8 mouse cellular contexts compared by ENCODE assay signal in the genomic region with DNA sequence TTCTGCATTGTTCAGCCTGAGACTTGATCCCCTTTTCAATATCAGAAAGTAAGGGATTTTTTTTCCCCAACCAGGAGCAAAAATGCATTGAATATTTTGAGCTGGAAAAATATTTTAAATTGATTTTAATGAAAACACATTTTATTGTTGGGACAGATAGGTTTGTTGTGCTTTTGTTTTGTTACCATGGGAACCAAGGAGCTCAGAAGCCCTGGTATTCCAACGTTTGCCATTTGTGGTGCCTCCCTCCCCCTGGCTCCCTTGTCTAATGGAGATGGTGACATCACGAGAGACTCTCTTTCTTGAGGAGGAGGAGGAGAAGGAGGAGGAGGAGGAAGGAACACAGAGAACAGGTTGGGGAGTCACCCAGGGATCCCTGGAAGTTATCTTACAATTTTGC.
A peak's percentile ranks its signal among the peaks of the same experiment; 100 is the strongest.
DNase-seq lines count a peak whose midpoint lies in the region; TF ChIP-seq lines count a peak whose summit lies in the region.

No protein-coding gene starts in this region.

- H3K9ac ChIP-seq in heart, adult 2 months (ENCODE audit: low read depth, low read length) = no peak overlapping the region

- peaks cover 35% of the 10 kb centered on the region for H3K4me1 ChIP-seq in heart, adult 2 months (ENCODE audit: control insufficient read depth, insufficient read depth, low read length)
- H3K4me1 ChIP-seq in bone marrow macrophage, adult 2 months (ENCODE audit: control insufficient read depth, insufficient read depth, low read length) = peaks cover 19% of the 10 kb centered on the region

- H3K36me3 ChIP-seq in heart, adult 2 months (ENCODE audit: control insufficient read depth, insufficient read depth, low read length) = peaks cover 76% of the 10 kb centered on the region

- WGBS in heart, adult 2 months = 8% methylated on average over 2 of the region's 2 CpGs

- H3K4me3 ChIP-seq in heart, adult 2 months = no peak overlapping the region
- H3K4me3 ChIP-seq in bone marrow macrophage, adult 2 months (ENCODE audit: insufficient read depth, low read length) = no peak overlapping the region

- peak overlapping the region; percentile 67 for H3K27ac ChIP-seq in heart, adult 2 months
- H3K27ac ChIP-seq in bone marrow macrophage, adult 2 months (ENCODE audit: insufficient read depth, low read depth, low read length) = peak overlapping the region; percentile 96

- TF ChIP-seq POLR2A in heart, adult 2 months (IDR thresholded peaks at IDR 0.05; ENCODE audit: insufficient read depth, low read depth, low read length) = no peak
- no peak for TF ChIP-seq POLR2A in bone marrow macrophage, adult 2 months (IDR thresholded peaks at IDR 0.05; ENCODE audit: borderline replicate concordance, low read depth, low read length)

- TF ChIP-seq CTCF in heart, adult 2 months (IDR thresholded peaks at IDR 0.05) = no peak
- no peak for TF ChIP-seq CTCF in bone marrow macrophage, adult 2 months (IDR thresholded peaks at IDR 0.05; ENCODE audit: low read depth, low read length)

- peak; percentile 37 to 57 for DNase-seq in heart, adult 2 months
- DNase-seq in heart, adult 8-10 months (ENCODE audit: low spot score) = no peak
- DNase-seq in heart, postnatal 10 days = peak; percentile 53 to 54
- peak; percentile 67 for DNase-seq in mesoderm, embryonic 11.5 days (ENCODE audit: low read depth, low spot score)
- DNase-seq in urinary bladder, postnatal 14 days (ENCODE audit: low spot score) = no peak
- DNase-seq in layer of hippocampus, adult 8-10 months (ENCODE audit: low spot score in 2 of 2) = no peak
- DNase-seq in layer of hippocampus, adult 9-10 months (ENCODE audit: low spot score) = no peak

- intact Hi-C loops in heart, adult 2 months (cut with DNase I) = no loop called here
- intact Hi-C loops in heart, postnatal 10 days (cut with DNase I) = loop anchor here (5.0 kb wide), 1 partner anchor 173 kb away; the partner anchor contains the start of gene Arid5b

- no peak for TF ChIP-seq EP300 in heart, adult 2 months (IDR thresholded peaks at IDR 0.05; ENCODE audit: insufficient read depth, low read depth, low read length)

- H3K79me2 ChIP-seq in heart, adult 2 months (replicated peaks; ENCODE audit: control insufficient read depth, insufficient read depth, low read length) = no peaks in the 10 kb centered on the region

- no peaks in the 10 kb centered on the region for H3K27me3 ChIP-seq in heart, adult 2 months (ENCODE audit: control insufficient read depth, insufficient read depth, low read length)

Comparison
In these comparisons a context has a peak if more than half of its experiments do, and no peak if none do; other contexts are left out.
1. DNase-seq: peak in heart, adult 2 months (2 of 2), heart, postnatal 10 days (2 of 2) and mesoderm, embryonic 11.5 days (single experiment); none in heart, adult 8-10 months (single experiment), urinary bladder, postnatal 14 days (single experiment), layer of hippocampus, adult 8-10 months (0 of 2) and layer of hippocampus, adult 9-10 months (single experiment).